Mouse (Mus musculus): ENCODE data around the gene Ldlr.

- no peak for TF ChIP-seq CTCF (IDR thresholded peaks at IDR 0.05; ENCODE audit: extremely low read depth, insufficient read depth, low read length)
- TF ChIP-seq POLR2A (IDR thresholded peaks at IDR 0.05; ENCODE audit: extremely low read depth, insufficient read depth, low read length): no peak
These were observed 26.2 kb upstream of the Ldlr start for GRCm38 (mm10) chr9:21697121-21697520.

All from cortical plate, adult 2 months (tissue).